Mouse (Mus musculus) heart, adult 9 months (tissue): ENCODE data around the gene Capn11.
"Not testable (repeated sequence)": the region's sequence is repeated elsewhere in the genome, so short reads cannot be mapped to it uniquely, and the experiment has no call there.

Experiments
- DNase-seq, 2 experiments: peaks; one replicate each; pipeline ENCODE4 v3.0.0; 2022; ENCODE audit warnings: low spot score in 2 of 2

Capn11 gene

GRCm38 (mm10) chr17:45628885-45629855 lies 30.0 kb downstream of the Capn11 start:
- no peak for DNase-seq

GRCm38 (mm10) chr17:45628160-45628559 lies 31.0 kb downstream of the Capn11 start:
- no peak for DNase-seq

GRCm38 (mm10) chr17:45626577-45627134 lies 32.5 kb downstream of the Capn11 start:
- peak; percentile 63 to 78 for DNase-seq

- not testable (repeated sequence) for DNase-seq
Observed at GRCm38 (mm10) chr17:45623425-45623824, 35.7 kb downstream of the Capn11 start.

GRCm38 (mm10) chr17:45619386-45620256 lies 39.5 kb downstream of the Capn11 start:
- peak in 1 of 2 experiments; percentile 58 for DNase-seq

- DNase-seq: peak; percentile 70 to 77
Observed at GRCm38 (mm10) chr17:45618941-45619385, 40.2 kb downstream of the Capn11 start.

- DNase-seq: no peak
Observed at GRCm38 (mm10) chr17:45617655-45618054, 41.5 kb downstream of the Capn11 start.

GRCm38 (mm10) chr17:45616679-45617078 lies 42.4 kb downstream of the Capn11 start:
- no peak for DNase-seq

- no peak for DNase-seq
Observed at GRCm38 (mm10) chr17:45616046-45616650, 43.0 kb downstream of the Capn11 start.

GRCm38 (mm10) chr17:45612921-45613320 lies 46.2 kb downstream of the Capn11 start:
- no peak for DNase-seq

- no peak for DNase-seq
Observed at GRCm38 (mm10) chr17:45612008-45612407, 47.1 kb downstream of the Capn11 start.

GRCm38 (mm10) chr17:45610144-45610866 lies 48.8 kb downstream of the Capn11 start:
- DNase-seq: peak; percentile 67 to 73

- no peak for DNase-seq
Observed at GRCm38 (mm10) chr17:45608396-45608795, 50.7 kb downstream of the Capn11 start.

- no peak for DNase-seq
Observed at GRCm38 (mm10) chr17:45606992-45607879, 51.9 kb downstream of the Capn11 start.

- DNase-seq: no peak
Observed at GRCm38 (mm10) chr17:45602984-45603383, 56.1 kb downstream of the Capn11 start.

- DNase-seq: no peak
Observed at GRCm38 (mm10) chr17:45601877-45602304, 57.2 kb downstream of the Capn11 start, which contains the start of gene Mymx. Gene Mymx (minus strand): TSS chr17:45602102.

GRCm38 (mm10) chr17:45601325-45601724 lies 57.8 kb downstream of the Capn11 start:
- no peak for DNase-seq

- no peak for DNase-seq
Observed at GRCm38 (mm10) chr17:45600267-45600666, 58.9 kb downstream of the Capn11 start.

- no peak for DNase-seq
Observed at GRCm38 (mm10) chr17:45599446-45600242, 59.5 kb downstream of the Capn11 start, which contains the start of gene Slc29a1. Gene Slc29a1 (minus strand): TSS chr17:45599606.
